Mouse (Mus musculus): ENCODE data around the gene Mri1. TPM values are rescaled to one million over a fixed set of nuclear protein-coding genes. Genes with fewer than 3 reads are reported as not detected.
"Not testable (repeated sequence)": the region's sequence is repeated elsewhere in the genome, so short reads cannot be mapped to it uniquely, and the experiment has no call there.

Mri1 gene
- polyA plus RNA-seq (2015; fragmentation: Nextera tagmentation; extraction: Ambion mirVana): 46.5 and 57.1 TPM in 2 replicates

GRCm38 (mm10) chr8:84256822-84257610 lies at the start of gene Mri1:
Mri1 (minus strand) TSS chr8:84257326.
- Histone ChIP-seq H3K27ac (ENCODE audit: low read length) (peak within 1 kb of the TSS; percentile 85), H3K4me2 (ENCODE audit: low read length) (peak within 1 kb of the TSS; percentile 93), H3K9ac (replicated peaks; ENCODE audit: low read depth, low read length) (peak within 1 kb of the TSS; percentile 73), H3K9me3 (ENCODE audit: control insufficient read depth, low read length) (no peaks in the 10 kb centered on the region), H3K36me3 (ENCODE audit: control insufficient read depth, insufficient read depth) (peaks cover 28% of the 10 kb centered on the region), H3K27me3 (replicated peaks; ENCODE audit: control insufficient read depth, insufficient read depth, low read length) (no peaks in the 10 kb centered on the region), H3K4me1 (replicated peaks; ENCODE audit: control insufficient read depth, insufficient read depth, low read length) (peaks cover 17% of the 10 kb centered on the region), H3K4me3 (replicated peaks; ENCODE audit: low read length) (peak within 1 kb of the TSS; percentile 60)
- WGBS: under 1% methylated on average over 62 of the region's 64 CpGs
- peak; percentile 93 for ATAC-seq

GRCm38 (mm10) chr8:84303951-84304350 lies 46.8 kb upstream of the Mri1 start:
- H3K9ac ChIP-seq (replicated peaks; ENCODE audit: low read depth, low read length): no peak overlapping the region
- H3K27me3 ChIP-seq (replicated peaks; ENCODE audit: control insufficient read depth, insufficient read depth, low read length): no peaks in the 10 kb centered on the region
- no peaks in the 10 kb centered on the region for H3K36me3 ChIP-seq (ENCODE audit: control insufficient read depth, insufficient read depth)
- no peaks in the 10 kb centered on the region; the same call in 1 of the 2 replicates for H3K9me3 ChIP-seq (ENCODE audit: control insufficient read depth, low read length)
- H3K4me1 ChIP-seq (replicated peaks; ENCODE audit: control insufficient read depth, insufficient read depth, low read length): no peaks in the 10 kb centered on the region
- no peak overlapping the region for H3K4me3 ChIP-seq (replicated peaks; ENCODE audit: low read length)
- H3K27ac ChIP-seq (ENCODE audit: low read length): no peak overlapping the region
- H3K4me2 ChIP-seq (ENCODE audit: low read length): no peak overlapping the region
- 87% methylated on average over 2 of the region's 2 CpGs for WGBS
- no peak for ATAC-seq

- 52% methylated on average over 5 of the region's 5 CpGs for WGBS
- Histone ChIP-seq H3K27me3 (replicated peaks; ENCODE audit: control insufficient read depth, insufficient read depth, low read length) (no peaks in the 10 kb centered on the region), H3K4me1 (replicated peaks; ENCODE audit: control insufficient read depth, insufficient read depth, low read length) (no peaks in the 10 kb centered on the region), H3K27ac (ENCODE audit: low read length) (no peak overlapping the region), H3K9me3 (ENCODE audit: control insufficient read depth, low read length) (no peaks in the 10 kb centered on the region; the same call in 1 of the 2 replicates), H3K4me3 (replicated peaks; ENCODE audit: low read length) (no peak overlapping the region), H3K36me3 (ENCODE audit: control insufficient read depth, insufficient read depth) (no peaks in the 10 kb centered on the region), H3K9ac (replicated peaks; ENCODE audit: low read depth, low read length) (no peak overlapping the region), H3K4me2 (ENCODE audit: low read length) (no peak overlapping the region)
- ATAC-seq: no peak
These were observed 40.1 kb upstream of the Mri1 start for GRCm38 (mm10) chr8:84297029-84297785.

GRCm38 (mm10) chr8:84291688-84292087 lies 34.6 kb upstream of the Mri1 start:
- H3K4me3 ChIP-seq (replicated peaks; ENCODE audit: low read length): no peak overlapping the region
- H3K4me2 ChIP-seq (ENCODE audit: low read length): no peak overlapping the region
- 25% methylated on average over 8 of the region's 8 CpGs for WGBS
- H3K36me3 ChIP-seq (ENCODE audit: control insufficient read depth, insufficient read depth): no peaks in the 10 kb centered on the region
- no peaks in the 10 kb centered on the region for H3K9me3 ChIP-seq (ENCODE audit: control insufficient read depth, low read length)
- H3K4me1 ChIP-seq (replicated peaks; ENCODE audit: control insufficient read depth, insufficient read depth, low read length): no peaks in the 10 kb centered on the region
- no peak for ATAC-seq
- H3K27ac ChIP-seq (ENCODE audit: low read length): no peak overlapping the region
- no peak overlapping the region for H3K9ac ChIP-seq (replicated peaks; ENCODE audit: low read depth, low read length)
- H3K27me3 ChIP-seq (replicated peaks; ENCODE audit: control insufficient read depth, insufficient read depth, low read length): no peaks in the 10 kb centered on the region

- no peaks in the 10 kb centered on the region for H3K4me1 ChIP-seq (replicated peaks; ENCODE audit: control insufficient read depth, insufficient read depth, low read length)
- no peak overlapping the region for H3K9ac ChIP-seq (replicated peaks; ENCODE audit: low read depth, low read length)
- 63% methylated on average over 5 of the region's 5 CpGs for WGBS
These were observed 34.0 kb upstream of the Mri1 start for GRCm38 (mm10) chr8:84291086-84291485.

GRCm38 (mm10) chr8:84288892-84289291 lies 31.8 kb upstream of the Mri1 start:
- Histone ChIP-seq H3K4me2 (ENCODE audit: low read length) (no peak overlapping the region), H3K9ac (replicated peaks; ENCODE audit: low read depth, low read length) (no peak overlapping the region), H3K27ac (ENCODE audit: low read length) (no peak overlapping the region), H3K36me3 (ENCODE audit: control insufficient read depth, insufficient read depth) (no peaks in the 10 kb centered on the region), H3K4me3 (replicated peaks; ENCODE audit: low read length) (no peak overlapping the region), H3K9me3 (ENCODE audit: control insufficient read depth, low read length) (no peaks in the 10 kb centered on the region), H3K27me3 (replicated peaks; ENCODE audit: control insufficient read depth, insufficient read depth, low read length) (no peaks in the 10 kb centered on the region), H3K4me1 (replicated peaks; ENCODE audit: control insufficient read depth, insufficient read depth, low read length) (no peaks in the 10 kb centered on the region)
- 60% methylated on average over 2 of the region's 2 CpGs for WGBS
- ATAC-seq: no peak

More at GRCm38 (mm10) chr8:84291086-84291485, 34.0 kb upstream of the Mri1 start:
- Histone ChIP-seq H3K9me3 (ENCODE audit: control insufficient read depth, low read length) (no peaks in the 10 kb centered on the region), H3K27ac (ENCODE audit: low read length) (no peak overlapping the region), H3K4me3 (replicated peaks; ENCODE audit: low read length) (no peak overlapping the region), H3K4me2 (ENCODE audit: low read length) (no peak overlapping the region), H3K27me3 (replicated peaks; ENCODE audit: control insufficient read depth, insufficient read depth, low read length) (no peaks in the 10 kb centered on the region), H3K36me3 (ENCODE audit: control insufficient read depth, insufficient read depth) (no peaks in the 10 kb centered on the region)
- no peak for ATAC-seq

GRCm38 (mm10) chr8:84285665-84286064 lies 28.5 kb upstream of the Mri1 start:
- H3K36me3 ChIP-seq (ENCODE audit: control insufficient read depth, insufficient read depth); H3K9me3 ChIP-seq (ENCODE audit: control insufficient read depth, low read length); H3K4me1 ChIP-seq (replicated peaks; ENCODE audit: control insufficient read depth, insufficient read depth, low read length); H3K4me2 ChIP-seq (ENCODE audit: low read length); H3K4me3 ChIP-seq (replicated peaks; ENCODE audit: low read length); H3K27ac ChIP-seq (ENCODE audit: low read length); H3K27me3 ChIP-seq (replicated peaks; ENCODE audit: control insufficient read depth, insufficient read depth, low read length); H3K9ac ChIP-seq (replicated peaks; ENCODE audit: low read depth, low read length); ATAC-seq: not testable (repeated sequence)
- whole genome bisulfite sequencing: 50% methylated on average over 5 of the region's 5 CpGs

GRCm38 (mm10) chr8:84284608-84285063 lies 27.5 kb upstream of the Mri1 start:
- H3K9ac ChIP-seq (replicated peaks; ENCODE audit: low read depth, low read length): no peak overlapping the region
- no peaks in the 10 kb centered on the region for H3K9me3 ChIP-seq (ENCODE audit: control insufficient read depth, low read length)
- H3K27me3 ChIP-seq (replicated peaks; ENCODE audit: control insufficient read depth, insufficient read depth, low read length): no peaks in the 10 kb centered on the region
- WGBS: 39% methylated on average over 9 of the region's 9 CpGs
- H3K4me1 ChIP-seq (replicated peaks; ENCODE audit: control insufficient read depth, insufficient read depth, low read length): no peaks in the 10 kb centered on the region
- H3K4me3 ChIP-seq (replicated peaks; ENCODE audit: low read length): no peak overlapping the region
- H3K27ac ChIP-seq (ENCODE audit: low read length): no peak overlapping the region
- H3K36me3 ChIP-seq (ENCODE audit: control insufficient read depth, insufficient read depth): no peaks in the 10 kb centered on the region
- no peak overlapping the region for H3K4me2 ChIP-seq (ENCODE audit: low read length)
- no peak for ATAC-seq

GRCm38 (mm10) chr8:84280777-84281176 lies 23.7 kb upstream of the Mri1 start:
- Histone ChIP-seq H3K27ac (ENCODE audit: low read length) (no peak overlapping the region), H3K4me1 (replicated peaks; ENCODE audit: control insufficient read depth, insufficient read depth, low read length) (no peaks in the 10 kb centered on the region), H3K27me3 (replicated peaks; ENCODE audit: control insufficient read depth, insufficient read depth, low read length) (no peaks in the 10 kb centered on the region), H3K4me2 (ENCODE audit: low read length) (no peak overlapping the region), H3K9ac (replicated peaks; ENCODE audit: low read depth, low read length) (no peak overlapping the region), H3K4me3 (replicated peaks; ENCODE audit: low read length) (no peak overlapping the region), H3K9me3 (ENCODE audit: control insufficient read depth, low read length) (no peaks in the 10 kb centered on the region), H3K36me3 (ENCODE audit: control insufficient read depth, insufficient read depth) (no peaks in the 10 kb centered on the region)
- WGBS: 83% methylated on average over 10 of the region's 10 CpGs
- no peak for ATAC-seq
